Comparison of ENCODE assay signal across 8 mouse cellular contexts in genomic region chrX:13461266-13462261, GRCm38 (mm10). TPM values are rescaled to one million over a fixed set of nuclear protein-coding genes. Genes with fewer than 3 reads are reported as not detected.
DNase-seq lines count a peak whose midpoint lies in the region; ATAC-seq and TF ChIP-seq lines count a peak whose summit lies in the region.

No protein-coding gene starts in this region.

- H3K27me3 ChIP-seq in C2C12 (ENCODE audit: control insufficient read depth, insufficient read depth, insufficient read length): no peaks in the 10 kb centered on the region
- H3K27me3 ChIP-seq in erythroblast, embryonic 14.5 days (ENCODE audit: control insufficient read depth): no peaks in the 10 kb centered on the region; the same call in 1 of the 2 replicates
- peaks cover 25% of the 10 kb centered on the region; the same call in 1 of the 2 replicates for H3K27me3 ChIP-seq in heart, embryonic 13.5 days (replicated peaks)
- H3K27me3 ChIP-seq in kidney, postnatal 0 days (ENCODE audit: insufficient read depth, low read length): no peaks in the 10 kb centered on the region
- H3K27me3 ChIP-seq in liver, adult 2 months (ENCODE audit: control insufficient read depth, insufficient read depth, low read length): no peaks in the 10 kb centered on the region

- H3ac ChIP-seq in C2C12 (ENCODE audit: control insufficient read depth, insufficient read length, low read depth): peak overlapping the region; percentile 54

- WGBS in heart, embryonic 13.5 days: 10% methylated on average over 46 of the region's 46 CpGs
- 21% methylated on average over 44 of the region's 46 CpGs for WGBS in kidney, postnatal 0 days
- WGBS in liver, adult 2 months: 2% methylated on average over 44 of the region's 46 CpGs

- TF ChIP-seq POLR2A in brain, embryonic 14.5 days (IDR thresholded peaks at IDR 0.05; ENCODE audit: borderline replicate concordance, extremely low read depth, insufficient read depth, insufficient read length, poor library complexity, severe bottlenecking): no peak
- 0 out of 2 replicates have a peak, but pooled peaks have one; percentile 8 for TF ChIP-seq POLR2A in liver, adult 2 months (IDR thresholded peaks at IDR 0.05; ENCODE audit: extremely low read depth, insufficient read depth, low read length)

- no peak overlapping the region for H3K4me3 ChIP-seq in C2C12 (ENCODE audit: insufficient read depth, poor library complexity, severe bottlenecking)
- H3K4me3 ChIP-seq in erythroblast, embryonic 14.5 days (replicated peaks): peak overlapping the region; percentile 66
- peak overlapping the region; percentile 47 for H3K4me3 ChIP-seq in heart, embryonic 13.5 days
- H3K4me3 ChIP-seq in kidney, postnatal 0 days (replicated peaks; ENCODE audit: low read depth, low read length): peak overlapping the region; percentile 26
- H3K4me3 ChIP-seq in liver, adult 2 months (ENCODE audit: insufficient read depth, low read depth, low read length): peak overlapping the region; percentile 74

- no peaks in the 10 kb centered on the region; the same call in 1 of the 2 replicates for H3K9me3 ChIP-seq in erythroblast, embryonic 14.5 days (ENCODE audit: control insufficient read depth, low read length)
- H3K9me3 ChIP-seq in heart, embryonic 13.5 days: no peaks in the 10 kb centered on the region
- no peaks in the 10 kb centered on the region for H3K9me3 ChIP-seq in kidney, postnatal 0 days (replicated peaks; ENCODE audit: low read length)

- H3K4me2 ChIP-seq in heart, embryonic 13.5 days: peak overlapping the region; percentile 64
- H3K4me2 ChIP-seq in kidney, postnatal 0 days (ENCODE audit: low read length): peak overlapping the region; percentile 45

- H3K27ac ChIP-seq in heart, embryonic 13.5 days (replicated peaks): peak overlapping the region; percentile 86
- peak overlapping the region; percentile 66 for H3K27ac ChIP-seq in kidney, postnatal 0 days
- H3K27ac ChIP-seq in liver, adult 2 months (replicated peaks; ENCODE audit: insufficient read depth, low read depth, low read length): peak overlapping the region; percentile 87

- no peaks in the 10 kb centered on the region for H3K79me3 ChIP-seq in C2C12 (ENCODE audit: low read depth)

- DNase-seq in brain, embryonic 14.5 days (ENCODE audit: low read depth): peak; percentile 93
- DNase-seq in kidney, postnatal 0 days (ENCODE audit: low spot score): peak; percentile 88
- DNase-seq in liver, adult 2 months (ENCODE audit: extremely low read depth, low read depth, low spot score): peak; percentile 80
- DNase-seq in spleen, postnatal 36 days (ENCODE audit: low spot score in 2 of 2): peak; percentile 86 to 88

- peak; percentile 92 for ATAC-seq in heart, embryonic 13.5 days (ENCODE audit: extremely low read depth, insufficient number of reproducible peaks, low FRiP score, low TSS enrichment)
- peak; percentile 96 for ATAC-seq in kidney, postnatal 0 days (replicated peaks; ENCODE audit: low FRiP score, low read depth)
- ATAC-seq in monocyte, adult 5-6 weeks (replicated peaks; ENCODE audit: insufficient number of reproducible peaks, low FRiP score, low TSS enrichment, poor library complexity, severe bottlenecking): peak; percentile 85

- H3K4me1 ChIP-seq in erythroblast, embryonic 14.5 days (ENCODE audit: control insufficient read depth): peaks cover 14% of the 10 kb centered on the region
- peaks cover 5% of the 10 kb centered on the region; the same call in 1 of the 2 replicates for H3K4me1 ChIP-seq in heart, embryonic 13.5 days
- no peaks in the 10 kb centered on the region for H3K4me1 ChIP-seq in kidney, postnatal 0 days (replicated peaks; ENCODE audit: insufficient read depth, low read length)
- peaks cover 4% of the 10 kb centered on the region; the same call in 1 of the 2 replicates for H3K4me1 ChIP-seq in liver, adult 2 months (ENCODE audit: control insufficient read depth, insufficient read depth, low read length)

- TF ChIP-seq CTCF in C2C12 (IDR thresholded peaks at IDR 0.05; ENCODE audit: control insufficient read depth, insufficient read depth, insufficient read length): peak; percentile 74
- peak; percentile 76 for TF ChIP-seq CTCF in brain, embryonic 14.5 days (IDR thresholded peaks at IDR 0.05; ENCODE audit: borderline replicate concordance, extremely low read depth, insufficient read depth, insufficient read length)
- TF ChIP-seq CTCF in kidney, postnatal 0 days (IDR thresholded peaks at IDR 0.05; ENCODE audit: low read depth): peak; percentile 83
- TF ChIP-seq CTCF in liver, adult 2 months (IDR thresholded peaks at IDR 0.05; ENCODE audit: low read depth, low read length): peak; percentile 82

- H3K9ac ChIP-seq in heart, embryonic 13.5 days: peak overlapping the region; percentile 76
- peak overlapping the region; percentile 47; the same call in 1 of the 2 replicates for H3K9ac ChIP-seq in kidney, postnatal 0 days (ENCODE audit: low read depth, low read length)
- H3K9ac ChIP-seq in liver, adult 2 months (ENCODE audit: low read depth, low read length): peak overlapping the region; percentile 68

- H3K79me2 ChIP-seq in C2C12 (ENCODE audit: control insufficient read depth, insufficient read depth): no peaks in the 10 kb centered on the region
- H3K79me2 ChIP-seq in liver, adult 2 months (ENCODE audit: control insufficient read depth, insufficient read depth, low read length): no peaks in the 10 kb centered on the region

- no peaks in the 10 kb centered on the region for H3K36me3 ChIP-seq in C2C12 (ENCODE audit: control insufficient read depth, insufficient read depth)
- no peaks in the 10 kb centered on the region for H3K36me3 ChIP-seq in erythroblast, embryonic 14.5 days (ENCODE audit: control insufficient read depth)
- no peaks in the 10 kb centered on the region for H3K36me3 ChIP-seq in heart, embryonic 13.5 days
- no peaks in the 10 kb centered on the region for H3K36me3 ChIP-seq in kidney, postnatal 0 days (ENCODE audit: insufficient read depth, low read length)
- H3K36me3 ChIP-seq in liver, adult 2 months (ENCODE audit: control insufficient read depth, insufficient read depth, low read length): no peaks in the 10 kb centered on the region

TF ChIP-seq in C2C12, 6 proteins besides CTCF, POLR2A, EP300 and RAD21:
- TF ChIP-seq MAX (IDR thresholded peaks at IDR 0.05) (peak; percentile 25), MYOG (IDR thresholded peaks at IDR 0.05; ENCODE audit: control insufficient read depth, extremely low read depth, insufficient read length) (no peak), CEBPB (IDR thresholded peaks at IDR 0.05; ENCODE audit: low read depth) (peak; percentile 41)

RNA-seq across cellular contexts. Expression of gene Nyx, which starts 4.3 kb away (rescaled TPM):
- 0.01 TPM for polyA plus RNA-seq in C2C12 (2012; fragmentation: generic; extraction: Trizol)
- 0.34 and 0.53 TPM in 2 replicates for polyA plus RNA-seq in brain, embryonic 14.5 days (2012; rRNA removed)
- polyA plus RNA-seq in erythroblast, embryonic 14.5 days (2012): not detected in 2 replicates
- polyA plus RNA-seq in heart, embryonic 13.5 days (2015; fragmentation: Nextera tagmentation; extraction: Ambion mirVana): 0.04 and 0.10 TPM in 2 replicates
- polyA plus RNA-seq in kidney, postnatal 0 days (2015; fragmentation: Nextera tagmentation; extraction: Ambion mirVana): 0.03 TPM in 1 of 2 replicates, not detected in the other
- not detected in 2 replicates for total RNA-seq in liver, adult 2 months (2014; rRNA removed)
- polyA plus RNA-seq in liver, adult 2 months (2012; rRNA removed): 0.01 TPM in 1 of 2 replicates, not detected in the other
- total RNA-seq in monocyte, adult 5-6 weeks (2017): 0.67 to 1.6 TPM (median 0.75 TPM) in 3 replicates
